Mouse (Mus musculus) kidney, adult 9 months (tissue): ENCODE data around the gene Pgp.

Source experiments
- DNase-seq: peaks from one replicate; pipeline ENCODE4 v3.0.0; 2022

Pgp gene

GRCm38 (mm10) chr17:24462932-24463331 lies 7.3 kb upstream of the Pgp start:
- DNase-seq: no peak

GRCm38 (mm10) chr17:24463374-24464133 lies 6.6 kb upstream of the Pgp start:
- peak; percentile 63 for DNase-seq

- DNase-seq: no peak
Measured at GRCm38 (mm10) chr17:24468636-24469246, 1.5 kb upstream of the Pgp start.

- no peak for DNase-seq
Measured at GRCm38 (mm10) chr17:24469336-24469909, 769 bp upstream of the Pgp start.

GRCm38 (mm10) chr17:24470701-24471527 lies 722 bp downstream of the Pgp start:
- no peak for DNase-seq

DNA sequence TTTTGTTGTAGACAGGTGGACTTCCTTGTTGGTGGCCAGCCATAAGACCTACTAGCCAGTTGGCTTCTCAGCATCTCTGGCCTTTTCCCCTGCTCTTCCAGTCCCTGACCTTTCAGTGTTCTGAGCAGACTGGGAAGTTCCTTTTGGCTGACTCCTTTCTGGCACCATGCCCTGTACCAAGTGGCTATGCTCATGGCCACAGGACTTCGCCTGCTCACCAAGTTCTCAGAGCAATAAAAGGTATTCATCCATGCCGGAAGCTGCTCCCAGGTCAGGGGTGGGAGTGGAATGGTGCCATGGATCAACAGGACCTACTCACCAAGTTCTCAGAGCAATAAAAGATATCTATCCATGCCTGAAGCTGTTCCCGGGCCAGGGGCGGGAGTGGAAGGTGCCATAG lies 2.3 kb downstream of the Pgp start:
- DNase-seq: peak; percentile 95

DNA sequence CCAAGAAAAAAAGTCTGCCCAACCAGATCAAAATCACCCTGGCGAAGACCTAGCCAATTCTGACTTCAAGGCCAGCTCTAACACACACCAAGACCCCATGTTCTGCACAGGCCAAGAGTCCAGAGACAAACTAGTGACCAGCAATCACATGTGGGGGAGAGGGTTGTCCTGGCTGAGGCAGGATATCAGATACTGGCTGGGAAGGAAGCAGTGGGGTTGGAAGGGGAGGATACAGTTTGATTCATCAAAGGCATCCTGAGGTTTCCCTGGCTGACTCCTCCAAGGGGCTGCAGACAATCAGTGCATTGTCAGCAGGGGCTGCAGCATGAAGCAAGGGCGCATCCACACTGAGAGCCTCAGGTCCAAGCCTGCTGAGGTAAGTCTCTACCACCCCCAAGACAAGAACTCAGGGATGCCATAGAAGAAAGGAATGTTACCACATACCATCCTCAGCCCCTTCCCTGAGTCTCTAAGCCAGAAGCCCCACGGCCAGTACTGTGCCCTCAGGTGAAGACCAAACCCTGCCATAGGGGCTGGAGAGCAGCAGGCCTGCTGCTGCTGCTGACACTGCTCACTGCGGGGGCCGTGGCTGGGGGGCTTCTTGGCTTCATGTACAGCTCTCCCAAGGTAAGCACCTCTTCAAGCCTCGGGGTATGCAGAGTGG lies 3.6 kb downstream of the Pgp start, which contains the start of gene Bricd5:
Gene Bricd5 (plus strand): TSS at position 273 of the 664 bp plus-strand sequence.
- DNase-seq: no peak

DNA sequence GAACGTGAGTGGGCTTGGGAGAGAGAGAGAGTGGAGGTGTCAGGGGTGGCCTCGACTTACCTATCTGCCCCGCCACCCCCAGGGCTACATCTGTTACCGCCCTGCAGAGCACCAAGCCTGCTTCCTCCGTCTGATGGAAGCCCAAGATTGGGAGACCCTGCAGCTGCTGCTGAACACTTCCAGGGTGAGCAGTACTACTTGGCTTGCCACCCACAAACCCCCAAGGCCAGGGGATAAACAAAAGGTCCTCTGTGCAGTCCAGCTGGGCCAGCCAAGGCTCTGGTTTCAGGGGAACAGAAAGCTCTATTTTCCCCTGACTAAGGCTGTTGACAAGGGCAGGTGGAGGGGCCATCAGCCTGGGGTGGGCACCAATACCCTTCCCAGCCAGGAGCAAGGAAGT lies 4.4 kb downstream of the Pgp start:
- DNase-seq: no peak

- DNase-seq: no peak
Measured at GRCm38 (mm10) chr17:24475586-24475985, 5.4 kb downstream of the Pgp start.

DNA sequence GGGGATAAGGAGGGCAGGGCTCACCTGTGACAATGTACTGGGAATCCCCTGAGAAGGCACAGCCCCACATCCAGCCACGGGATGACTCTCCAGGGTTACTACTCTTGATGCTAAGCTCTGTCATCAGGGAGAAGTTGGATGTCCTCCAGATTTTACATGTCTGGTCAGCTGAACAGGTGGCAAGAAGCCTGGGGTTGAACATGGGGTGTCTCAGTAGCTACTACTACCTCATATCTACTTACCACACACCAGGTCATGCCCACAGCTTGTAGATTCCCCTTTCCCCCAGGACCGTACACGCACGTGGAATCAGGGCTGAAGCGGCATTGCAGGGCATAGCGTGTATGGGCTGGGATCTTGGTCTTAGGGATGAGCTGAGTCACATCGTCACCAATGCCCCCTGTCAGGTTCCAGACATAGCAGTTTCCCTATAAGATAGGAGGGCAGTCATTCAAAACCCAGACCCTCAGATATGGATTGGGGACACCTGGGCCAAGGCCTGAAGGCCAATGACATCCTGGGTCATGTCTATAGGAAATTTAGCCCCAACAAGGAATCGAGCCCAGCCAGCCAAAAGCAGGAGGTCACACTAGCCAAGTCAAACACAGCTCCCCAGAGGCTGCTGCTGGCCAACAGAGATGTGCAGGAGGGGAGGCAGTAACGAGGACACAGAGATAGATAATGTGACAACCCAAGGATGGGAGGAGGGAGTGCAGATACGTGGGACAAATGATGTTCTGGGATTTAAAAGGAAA lies 6.0 kb downstream of the Pgp start:
- no peak for DNase-seq

GRCm38 (mm10) chr17:24477053-24477984 lies 7.1 kb downstream of the Pgp start:
- no peak for DNase-seq

- DNase-seq: peak; percentile 46
Measured at GRCm38 (mm10) chr17:24477985-24478600, 7.9 kb downstream of the Pgp start.

- DNase-seq: peak; percentile 98
Measured at GRCm38 (mm10) chr17:24478663-24479380, 8.6 kb downstream of the Pgp start, which contains the start of gene Mlst8. Mlst8 (minus strand) TSS chr17:24479078.

DNA sequence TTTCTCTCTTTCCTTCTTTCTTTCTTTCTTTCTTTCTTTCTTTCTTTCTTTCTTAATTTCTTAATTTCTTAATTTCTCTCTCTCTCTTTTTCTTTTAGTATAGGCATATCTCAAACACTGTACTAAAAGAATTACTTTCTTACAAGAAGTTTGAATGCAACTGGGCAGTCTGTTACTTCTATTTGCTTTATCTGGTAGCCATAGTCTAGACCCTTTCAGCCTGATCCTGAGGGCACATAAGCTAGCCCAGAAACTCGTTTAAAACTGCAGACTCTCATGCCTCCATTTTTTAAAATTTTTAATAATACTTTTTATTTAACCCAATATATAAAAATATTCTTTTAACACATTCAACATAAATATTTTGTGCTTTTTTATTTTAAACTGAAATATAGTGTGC lies 9.2 kb downstream of the Pgp start:
- DNase-seq: no peak

DNA sequence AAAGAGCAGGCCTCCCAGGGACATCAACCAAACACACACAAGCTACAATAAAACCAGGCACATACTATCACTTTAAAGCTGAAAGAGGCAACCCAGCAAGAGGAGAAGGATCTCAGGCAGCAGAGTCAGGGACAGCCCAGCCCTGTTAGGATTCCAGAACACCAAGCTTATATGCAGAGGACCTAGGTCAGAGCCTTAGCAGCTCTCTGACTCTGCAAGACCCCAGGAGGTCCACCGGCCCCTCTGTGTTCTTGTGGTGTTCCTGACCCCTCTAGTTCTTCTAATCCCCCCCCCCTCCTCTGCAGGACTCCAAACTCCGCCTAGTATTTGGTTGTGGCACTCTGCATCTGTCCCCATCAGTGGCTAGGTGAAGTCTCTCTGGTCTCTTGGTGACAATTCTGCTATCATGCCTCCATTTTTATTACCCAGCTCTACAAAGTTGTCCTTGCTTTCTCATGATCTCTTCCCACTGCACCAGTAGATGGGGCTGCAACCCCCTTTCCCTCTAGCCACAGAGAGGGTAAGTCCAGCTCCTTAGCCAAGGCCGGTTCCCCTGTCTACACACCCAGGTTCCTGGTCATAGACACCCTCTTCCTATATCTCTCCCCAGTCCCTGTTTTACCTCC lies 10.1 kb downstream of the Pgp start:
- no peak for DNase-seq

- no peak for DNase-seq
Measured at GRCm38 (mm10) chr17:24481027-24481815, 11.0 kb downstream of the Pgp start.

GRCm38 (mm10) chr17:24483495-24483894 lies 13.3 kb downstream of the Pgp start:
- no peak for DNase-seq
